Mouse (Mus musculus): Measurements from ENCODE around the gene P3h1.

GRCm38 (mm10) chr4:119295134-119295453, 62.4 kb downstream of the P3h1 start:
- TF ChIP-seq CTCF (IDR thresholded peaks at IDR 0.05; ENCODE audit: control insufficient read depth, insufficient read depth, insufficient read length), result no peak
- TF ChIP-seq MAX (IDR thresholded peaks at IDR 0.05), result no peak
- TF ChIP-seq USF1 (IDR thresholded peaks at IDR 0.05; ENCODE audit: low read depth), result no peak
